Mouse (Mus musculus): ENCODE data around the gene Padi2. TPM values are rescaled to one million over a fixed set of nuclear protein-coding genes. Genes with fewer than 3 reads are reported as not detected.
A peak's percentile ranks its signal among the peaks of the same experiment; 100 is the strongest.

Gene Padi2
- total and polyA plus RNA-seq, 2 experiments from 2014 or later, result 3.0 to 5.3 TPM

DNA sequence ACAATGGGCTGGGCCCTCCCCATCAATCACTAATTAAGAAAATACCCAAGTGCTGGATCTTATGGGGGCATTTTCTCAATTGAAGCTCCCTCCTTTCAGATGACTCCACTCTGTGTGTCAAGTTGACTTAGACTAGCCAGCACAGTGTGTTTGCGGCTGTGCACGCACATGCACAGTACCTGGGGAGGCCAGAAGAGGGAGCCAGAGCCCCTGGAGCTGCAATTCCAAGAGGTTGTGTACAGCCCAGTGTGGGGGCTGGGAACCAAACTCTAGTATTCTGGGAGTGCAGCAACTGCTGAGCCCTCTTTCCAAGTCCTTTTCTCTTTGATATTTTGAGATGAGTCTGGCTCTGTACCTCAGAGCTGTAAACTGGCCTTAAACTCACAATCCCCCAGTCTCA, 75.5 kb downstream of the Padi2 start:
- Histone ChIP-seq H3K27me3 (ENCODE audit: insufficient read depth, low read length) (no peaks in the 10 kb centered on the region), H3K4me1 (ENCODE audit: insufficient read depth, low read length) (no peaks in the 10 kb centered on the region; the same call in 1 of the 2 replicates), H3K36me3 (ENCODE audit: insufficient read depth, low read length) (peaks cover 14% of the 10 kb centered on the region), H3K9ac (replicated peaks; ENCODE audit: low read length) (no peak overlapping the region), H3K4me3 (ENCODE audit: low read length) (no peak overlapping the region), H3K9me3 (ENCODE audit: low read length) (no peaks in the 10 kb centered on the region), H3K4me2 (ENCODE audit: low read depth, low read length) (no peak overlapping the region), H3K27ac (no peak overlapping the region)
- DNase-seq (ENCODE audit: low spot score) (no peak), ATAC-seq (no peak)
- TF ChIP-seq CTCF (IDR thresholded peaks at IDR 0.05; ENCODE audit: low read depth), result peak; percentile 47; the same call in 1 of the 2 replicates
- 92% methylated on average over 2 of the region's 2 CpGs for WGBS

- Histone ChIP-seq H3K36me3 (ENCODE audit: insufficient read depth, low read length) (peaks cover 10% of the 10 kb centered on the region), H3K4me1 (ENCODE audit: insufficient read depth, low read length) (peaks cover 5% of the 10 kb centered on the region; the same call in 1 of the 2 replicates), H3K9ac (replicated peaks; ENCODE audit: low read length) (0 out of 2 replicates have a peak overlapping the region, but pooled peaks have one; percentile 3), H3K27ac (peak overlapping the region; percentile 22; the same call in 1 of the 2 replicates), H3K9me3 (ENCODE audit: low read length) (no peaks in the 10 kb centered on the region), H3K4me2 (ENCODE audit: low read depth, low read length) (no peak overlapping the region), H3K4me3 (ENCODE audit: low read length) (no peak overlapping the region), H3K27me3 (ENCODE audit: insufficient read depth, low read length) (no peaks in the 10 kb centered on the region)
- no peak for DNase-seq (ENCODE audit: low spot score)
- ATAC-seq, result no peak
- WGBS, result 64% methylated on average over 4 of the region's 4 CpGs
- no peak for TF ChIP-seq CTCF (IDR thresholded peaks at IDR 0.05; ENCODE audit: low read depth)
Observed at GRCm38 (mm10) chr4:140982808-140983207, 76.7 kb downstream of the Padi2 start.

DNA sequence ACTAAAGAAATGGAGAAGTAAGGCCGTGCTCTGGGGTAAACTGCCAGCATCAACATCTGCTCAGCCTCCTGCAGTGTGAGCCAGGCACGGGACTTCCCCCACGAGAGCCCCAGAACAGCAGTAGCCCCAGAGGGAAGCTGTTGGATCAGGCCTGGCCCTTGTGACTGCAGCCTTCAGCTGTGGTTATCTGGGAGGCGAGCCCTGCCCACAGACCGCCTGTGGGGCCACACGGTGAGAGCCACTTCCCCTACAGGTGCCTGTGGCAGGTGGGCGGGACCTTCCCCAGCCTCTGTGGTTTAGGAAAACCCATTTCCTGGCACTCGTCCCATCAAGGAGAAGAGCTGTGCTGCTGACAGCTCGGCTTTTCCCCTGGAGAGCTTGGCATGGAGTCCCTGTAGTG, 77.3 kb downstream of the Padi2 start:
- no peaks in the 10 kb centered on the region for H3K9me3 ChIP-seq (ENCODE audit: low read length)
- no peak overlapping the region for H3K4me3 ChIP-seq (ENCODE audit: low read length)
- peaks cover 10% of the 10 kb centered on the region for H3K36me3 ChIP-seq (ENCODE audit: insufficient read depth, low read length)
- DNase-seq (ENCODE audit: low spot score), result peak; percentile 20
- H3K27ac ChIP-seq, result peak overlapping the region; percentile 22; the same call in 1 of the 2 replicates
- no peaks in the 10 kb centered on the region for H3K27me3 ChIP-seq (ENCODE audit: insufficient read depth, low read length)
- no peak for TF ChIP-seq CTCF (IDR thresholded peaks at IDR 0.05; ENCODE audit: low read depth)
- no peak overlapping the region for H3K9ac ChIP-seq (replicated peaks; ENCODE audit: low read length)
- no peak for ATAC-seq
- peaks cover 7% of the 10 kb centered on the region; the same call in 1 of the 2 replicates for H3K4me1 ChIP-seq (ENCODE audit: insufficient read depth, low read length)
- 15% methylated on average over 9 of the region's 9 CpGs for WGBS
- H3K4me2 ChIP-seq (ENCODE audit: low read depth, low read length), result no peak overlapping the region

- WGBS, result 94% methylated on average over 6 of the region's 6 CpGs
Observed at GRCm38 (mm10) chr4:140984544-140984943, 78.4 kb downstream of the Padi2 start.

GRCm38 (mm10) chr4:140986024-140986710, 80.0 kb downstream of the Padi2 start:
- peak overlapping the region; percentile 83 for H3K27ac ChIP-seq
- no peaks in the 10 kb centered on the region for H3K27me3 ChIP-seq (ENCODE audit: insufficient read depth, low read length)
- TF ChIP-seq CTCF (IDR thresholded peaks at IDR 0.05; ENCODE audit: low read depth), result no peak
- no peaks in the 10 kb centered on the region for H3K9me3 ChIP-seq (ENCODE audit: low read length)
- WGBS, result 23% methylated on average over 15 of the region's 15 CpGs
- DNase-seq (ENCODE audit: low spot score), result no peak
- ATAC-seq, result peak; percentile 24
- peak overlapping the region; percentile 96 for H3K9ac ChIP-seq (replicated peaks; ENCODE audit: low read length)
- H3K4me3 ChIP-seq (ENCODE audit: low read length), result peak overlapping the region; percentile 89
- H3K4me1 ChIP-seq (ENCODE audit: insufficient read depth, low read length), result peaks cover 14% of the 10 kb centered on the region; the same call in 1 of the 2 replicates
- H3K36me3 ChIP-seq (ENCODE audit: insufficient read depth, low read length), result no peaks in the 10 kb centered on the region
- H3K4me2 ChIP-seq (ENCODE audit: low read depth, low read length), result peak overlapping the region; percentile 78

More at GRCm38 (mm10) chr4:140984544-140984943, 78.4 kb downstream of the Padi2 start:
- Histone ChIP-seq H3K4me3 (ENCODE audit: low read length) (no peak overlapping the region), H3K27me3 (ENCODE audit: insufficient read depth, low read length) (no peaks in the 10 kb centered on the region), H3K4me2 (ENCODE audit: low read depth, low read length) (no peak overlapping the region), H3K4me1 (ENCODE audit: insufficient read depth, low read length) (peaks cover 14% of the 10 kb centered on the region; the same call in 1 of the 2 replicates), H3K27ac (no peak overlapping the region), H3K36me3 (ENCODE audit: insufficient read depth, low read length) (peaks cover 1% of the 10 kb centered on the region), H3K9me3 (ENCODE audit: low read length) (no peaks in the 10 kb centered on the region), H3K9ac (replicated peaks; ENCODE audit: low read length) (no peak overlapping the region)
- TF ChIP-seq CTCF (IDR thresholded peaks at IDR 0.05; ENCODE audit: low read depth), result no peak
- DNase-seq (ENCODE audit: low spot score) (no peak), ATAC-seq (no peak)

DNA sequence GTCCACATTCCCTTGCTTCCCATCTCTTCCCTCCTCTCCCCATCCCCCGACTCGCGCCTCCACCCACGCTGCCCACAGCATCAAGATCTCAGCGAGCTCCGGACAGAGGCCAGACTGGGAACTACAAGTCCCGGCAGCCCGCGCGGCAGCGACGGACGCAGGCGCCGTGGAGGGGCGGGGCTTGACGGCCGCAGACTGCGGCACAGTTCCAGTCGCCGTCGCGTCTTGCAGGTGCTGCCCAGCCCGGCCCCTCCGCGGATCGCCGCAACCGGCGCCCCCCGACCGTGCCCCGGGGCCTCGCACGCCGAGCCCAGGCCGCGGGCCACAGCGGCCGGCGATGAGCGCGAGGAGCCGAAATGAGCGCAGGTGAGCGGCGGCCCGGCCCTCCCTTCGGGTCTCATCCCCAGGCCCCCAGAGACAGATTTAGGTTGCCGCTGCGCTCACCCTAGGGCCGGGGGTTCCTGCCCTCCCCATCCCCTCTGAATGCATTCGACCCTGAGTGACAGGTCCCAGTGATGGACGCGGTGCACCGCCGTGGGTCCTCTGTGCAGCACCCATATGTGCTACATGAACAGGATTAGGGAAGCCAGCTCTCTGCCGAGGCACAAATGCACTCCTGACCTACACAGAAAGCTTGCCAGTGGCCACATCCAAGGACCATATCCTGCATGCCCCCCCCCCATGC, 80.7 kb downstream of the Padi2 start, which contains the start of gene Atp13a2:
TSS of gene Atp13a2 (plus strand) at position 163 of the 685 bp plus-strand sequence.
- H3K9ac ChIP-seq (replicated peaks; ENCODE audit: low read length), result peak within 1 kb of the TSS; percentile 96
- ATAC-seq (peak; percentile 89), DNase-seq (ENCODE audit: low spot score) (peak; percentile 96)
- no peaks in the 10 kb centered on the region for H3K36me3 ChIP-seq (ENCODE audit: insufficient read depth, low read length)
- H3K27me3 ChIP-seq (ENCODE audit: insufficient read depth, low read length), result no peaks in the 10 kb centered on the region
- H3K4me1 ChIP-seq (ENCODE audit: insufficient read depth, low read length), result peaks cover 14% of the 10 kb centered on the region; the same call in 1 of the 2 replicates
- peak within 1 kb of the TSS; percentile 89 for H3K4me3 ChIP-seq (ENCODE audit: low read length)
- TF ChIP-seq CTCF (IDR thresholded peaks at IDR 0.05; ENCODE audit: low read depth), result peak; percentile 59
- under 1% methylated on average over 55 of the region's 58 CpGs for WGBS
- peak within 1 kb of the TSS; percentile 83 for H3K27ac ChIP-seq
- H3K9me3 ChIP-seq (ENCODE audit: low read length), result no peaks in the 10 kb centered on the region
- peak within 1 kb of the TSS; percentile 78 for H3K4me2 ChIP-seq (ENCODE audit: low read depth, low read length)

All from hindbrain, postnatal 0 days (tissue).